Mouse (Mus musculus): Measurements from ENCODE around the gene Hspb1. TPM values are rescaled to one million over a fixed set of nuclear protein-coding genes. Genes with fewer than 3 reads are reported as not detected.

Hspb1 gene
- polyA plus RNA-seq, 1 experiment from 2014 or later = 1,190 TPM

DNA sequence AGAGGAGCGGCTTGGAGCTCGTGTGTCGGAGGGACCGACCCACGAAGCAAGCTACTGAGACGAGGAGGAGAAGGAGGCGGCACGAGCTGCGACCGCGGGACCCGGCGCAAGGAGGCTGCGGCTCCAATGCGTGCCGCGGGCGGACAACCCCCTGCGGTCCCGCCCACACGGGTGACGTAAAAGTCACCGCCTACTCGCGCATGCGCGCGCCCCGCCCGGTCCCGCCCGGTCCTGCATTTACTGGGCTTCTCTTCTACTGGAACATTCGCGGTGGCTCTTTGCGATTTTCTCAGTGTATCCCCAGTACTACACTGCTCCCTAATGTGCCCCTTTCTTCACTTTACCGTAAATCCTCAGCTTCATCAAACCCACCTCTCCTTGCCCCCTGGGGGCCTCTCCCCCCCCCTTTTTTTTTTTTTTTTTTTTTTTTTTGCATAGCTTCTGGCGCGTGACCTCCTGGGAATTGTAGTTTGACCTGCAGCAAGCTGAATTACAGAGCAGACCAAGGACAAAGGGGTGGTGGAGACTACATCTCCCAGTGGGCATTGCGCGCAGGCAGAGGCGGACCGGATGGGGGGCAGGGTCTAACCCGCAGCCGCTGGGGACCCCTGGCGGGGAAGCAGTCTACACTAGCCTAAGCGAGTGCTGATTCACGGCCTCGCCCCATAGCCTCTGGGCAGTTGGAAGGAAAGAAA, 46.9 kb downstream of the Hspb1 start, which contains the start of gene Ywhag:
Gene Ywhag, minus strand, starts transcription at position 136 of the 695 bp plus-strand sequence.
- ATAC-seq (ENCODE audit: insufficient number of reproducible peaks, low FRiP score, low TSS enrichment, low read depth) = peak; percentile 97
- H3K4me3 ChIP-seq = peak within 1 kb of the TSS; percentile 75
- H3K4me1 ChIP-seq = peaks cover 21% of the 10 kb centered on the region
- H3K27me3 ChIP-seq = no peaks in the 10 kb centered on the region
- 0% methylated on average over 48 of the region's 48 CpGs for WGBS
- H3K9me3 ChIP-seq = no peaks in the 10 kb centered on the region
- H3K27ac ChIP-seq = peak within 1 kb of the TSS; percentile 98
- H3K4me2 ChIP-seq = peak within 1 kb of the TSS; percentile 50
- peak within 1 kb of the TSS; percentile 67 for H3K9ac ChIP-seq
- H3K36me3 ChIP-seq = peaks cover 25% of the 10 kb centered on the region

GRCm38 (mm10) chr5:135935176-135935523, 47.4 kb downstream of the Hspb1 start:
- no peaks in the 10 kb centered on the region for H3K27me3 ChIP-seq
- peaks cover 21% of the 10 kb centered on the region for H3K4me1 ChIP-seq
- H3K4me2 ChIP-seq = peak overlapping the region; percentile 50
- ATAC-seq (ENCODE audit: insufficient number of reproducible peaks, low FRiP score, low TSS enrichment, low read depth) = no peak
- H3K9ac ChIP-seq = no peak overlapping the region
- H3K9me3 ChIP-seq = no peaks in the 10 kb centered on the region
- peak overlapping the region; percentile 75 for H3K4me3 ChIP-seq
- H3K36me3 ChIP-seq = peaks cover 20% of the 10 kb centered on the region
- H3K27ac ChIP-seq = peak overlapping the region; percentile 98
- WGBS = 46% methylated on average over 7 of the region's 7 CpGs

DNA sequence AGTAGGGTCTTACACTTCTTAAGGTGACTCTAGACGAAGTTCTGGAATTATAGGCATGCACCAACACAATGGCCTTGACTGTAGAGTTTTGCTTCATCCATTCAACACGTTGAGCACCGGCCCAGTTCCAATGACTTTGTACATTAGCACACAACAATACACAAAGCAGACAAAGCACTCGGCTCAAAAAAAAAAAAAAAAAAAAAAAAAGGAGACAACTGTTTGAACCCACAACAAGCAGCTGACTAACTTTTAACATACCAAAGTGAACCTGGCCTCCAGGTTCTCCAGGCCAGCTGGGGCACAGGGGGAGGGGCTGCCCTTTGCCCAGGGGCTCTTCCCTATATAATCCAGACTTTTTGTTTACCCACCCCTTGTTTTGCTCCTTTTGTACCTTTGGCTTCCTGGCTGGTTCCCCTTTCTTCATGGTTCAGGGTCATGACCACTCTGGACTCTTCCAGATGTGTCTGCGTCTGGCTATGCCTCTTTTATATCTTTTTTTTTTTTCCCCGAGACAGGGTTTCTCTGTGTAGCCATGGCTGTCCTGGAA, 48.0 kb downstream of the Hspb1 start:
- H3K27me3 ChIP-seq = no peaks in the 10 kb centered on the region
- no peak overlapping the region for H3K4me3 ChIP-seq
- H3K4me2 ChIP-seq = no peak overlapping the region; the same call in 1 of the 2 replicates
- peaks cover 14% of the 10 kb centered on the region; the same call in 1 of the 2 replicates for H3K36me3 ChIP-seq
- H3K9me3 ChIP-seq = no peaks in the 10 kb centered on the region
- H3K4me1 ChIP-seq = peaks cover 21% of the 10 kb centered on the region
- H3K9ac ChIP-seq = no peak overlapping the region
- WGBS = 80% methylated on average over 6 of the region's 6 CpGs
- no peak for ATAC-seq (ENCODE audit: insufficient number of reproducible peaks, low FRiP score, low TSS enrichment, low read depth)
- H3K27ac ChIP-seq = peak overlapping the region; percentile 98; the same call in 1 of the 2 replicates

Other genes with a start within 250 kb of the Hspb1 start
- gene Por, start 217.9 kb upstream of the Hspb1 start, polyA plus RNA-seq (2015; fragmentation: Nextera tagmentation; extraction: Ambion mirVana) = 93.7 and 99.2 TPM in 2 replicates
- 39.4 and 44.1 TPM in 2 replicates for gene Tmem120a, start 143.5 kb upstream of the Hspb1 start, polyA plus RNA-seq (2015; fragmentation: Nextera tagmentation; extraction: Ambion mirVana)
- gene Styxl1, start 109.5 kb upstream of the Hspb1 start, polyA plus RNA-seq (2015; fragmentation: Nextera tagmentation; extraction: Ambion mirVana) = 0.14 TPM in 2 replicates
- gene Mdh2, start 109.4 kb upstream of the Hspb1 start, polyA plus RNA-seq (2015; fragmentation: Nextera tagmentation; extraction: Ambion mirVana) = 435 and 486 TPM in 2 replicates
- 0.32 and 0.36 TPM in 2 replicates for gene Srrm3, start 81.0 kb upstream of the Hspb1 start, polyA plus RNA-seq (2015; fragmentation: Nextera tagmentation; extraction: Ambion mirVana)
- gene Ywhag, start 46.7 kb downstream of the Hspb1 start, polyA plus RNA-seq (2015; fragmentation: Nextera tagmentation; extraction: Ambion mirVana) = 162 and 168 TPM in 2 replicates
- gene Ssc4d, start 86.6 kb downstream of the Hspb1 start, polyA plus RNA-seq (2015; fragmentation: Nextera tagmentation; extraction: Ambion mirVana) = 2.0 and 2.1 TPM in 2 replicates
- 0.17 and 0.44 TPM in 2 replicates for gene Zp3, start 92.2 kb downstream of the Hspb1 start, polyA plus RNA-seq (2015; fragmentation: Nextera tagmentation; extraction: Ambion mirVana)
- 35.5 and 36.2 TPM in 2 replicates for gene Dtx2, start 106.9 kb downstream of the Hspb1 start, polyA plus RNA-seq (2015; fragmentation: Nextera tagmentation; extraction: Ambion mirVana)
- 9.1 and 10.9 TPM in 2 replicates for gene Upk3b, start 150.6 kb downstream of the Hspb1 start, polyA plus RNA-seq (2015; fragmentation: Nextera tagmentation; extraction: Ambion mirVana)
- gene Upk3bl, start 166.6 kb downstream of the Hspb1 start, polyA plus RNA-seq (2015; fragmentation: Nextera tagmentation; extraction: Ambion mirVana) = 58.9 and 59.3 TPM in 2 replicates
- 12.1 and 13.6 TPM in 2 replicates for gene Rasa4, start 196.0 kb downstream of the Hspb1 start, polyA plus RNA-seq (2015; fragmentation: Nextera tagmentation; extraction: Ambion mirVana)
- gene Polr2j, start 228.7 kb downstream of the Hspb1 start, polyA plus RNA-seq (2015; fragmentation: Nextera tagmentation; extraction: Ambion mirVana) = 195 and 204 TPM in 2 replicates
- 31.5 and 32.3 TPM in 2 replicates for gene Lrwd1, start 248.2 kb downstream of the Hspb1 start, polyA plus RNA-seq (2015; fragmentation: Nextera tagmentation; extraction: Ambion mirVana)
- 19.8 and 20.7 TPM in 2 replicates for gene Alkbh4, start 248.2 kb downstream of the Hspb1 start, polyA plus RNA-seq (2015; fragmentation: Nextera tagmentation; extraction: Ambion mirVana)